Mouse (Mus musculus): ENCODE results near the gene Slc28a1.

Gene Slc28a1

DNA sequence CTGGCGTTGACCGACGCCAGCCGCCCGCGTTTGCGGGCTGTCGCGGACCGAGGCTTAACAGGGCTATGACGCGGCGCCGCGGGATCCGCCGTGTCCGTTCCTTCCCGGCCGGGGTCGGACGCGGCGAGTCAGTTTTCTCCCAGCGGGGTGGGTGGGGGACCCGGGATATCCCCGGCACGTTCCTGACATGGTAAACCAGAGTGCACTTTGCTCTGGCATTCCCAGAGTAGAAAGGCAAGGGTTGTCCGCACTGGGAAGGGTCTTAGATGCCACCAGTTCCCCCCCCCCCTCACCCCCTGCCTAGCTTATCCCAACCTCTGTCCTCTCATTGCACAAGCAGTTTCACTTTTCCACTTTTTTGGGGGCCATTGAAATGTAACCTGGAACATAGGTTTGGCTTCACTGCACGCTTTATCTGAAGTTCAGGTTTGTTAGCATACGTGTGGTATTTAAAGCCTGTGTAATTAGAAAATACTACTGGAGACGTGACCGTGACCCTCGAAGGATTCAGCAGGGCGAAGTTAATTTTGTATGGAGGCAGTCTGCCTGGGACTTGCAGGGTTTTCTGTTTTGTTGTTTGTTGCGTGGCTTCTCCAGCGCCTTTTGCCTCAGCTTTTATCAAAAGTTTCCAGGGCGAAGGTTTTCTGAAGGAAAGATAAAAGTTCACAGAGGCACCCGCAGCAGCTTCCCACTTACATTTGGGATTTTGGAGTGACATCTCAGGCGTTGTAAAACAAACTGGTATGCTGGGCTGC is 99.7 kb downstream of the Slc28a1 start:
- DNase-seq = no peak

DNA sequence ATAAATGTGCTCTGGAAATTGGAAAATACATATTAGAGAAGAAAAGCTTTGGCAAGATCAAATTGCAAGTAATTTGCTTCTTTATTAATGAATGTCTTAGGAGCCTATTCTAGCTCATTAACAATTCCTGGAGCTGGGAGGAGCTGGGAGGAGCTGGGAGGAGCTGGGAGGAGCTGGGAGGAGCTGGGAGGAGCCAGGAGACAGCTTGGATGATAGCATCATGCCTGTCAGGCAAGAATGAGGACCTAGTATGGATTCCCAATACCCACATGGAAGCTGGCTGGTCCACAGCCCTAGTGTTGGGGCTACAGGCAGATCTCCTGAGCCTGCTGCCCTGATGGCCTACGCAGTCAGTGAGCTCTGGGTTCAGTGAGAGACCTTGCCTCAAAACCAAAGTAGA is 101.4 kb downstream of the Slc28a1 start:
- DNase-seq = no peak

DNA sequence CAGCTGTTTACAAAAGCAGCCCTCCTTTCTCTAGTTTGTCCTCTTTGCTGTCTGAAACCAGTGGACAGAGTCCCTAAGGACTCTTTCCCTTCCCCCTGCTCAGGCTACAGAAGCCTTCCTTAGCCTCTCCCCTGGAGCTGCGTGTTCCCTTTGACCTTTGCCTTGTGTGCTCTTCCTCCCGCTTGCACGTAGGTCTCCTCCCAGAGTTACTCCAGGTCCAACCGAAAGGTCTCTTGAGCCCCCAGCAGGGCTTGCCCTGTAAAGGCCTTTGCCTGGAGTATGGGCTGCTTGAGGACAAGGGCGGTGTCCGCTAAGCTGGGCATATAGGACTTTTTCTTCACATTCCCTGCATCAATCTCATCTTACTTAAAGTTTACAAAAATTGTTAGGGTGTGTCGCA is 104.7 kb downstream of the Slc28a1 start:
- no peak for DNase-seq

All from thymus, postnatal 14 days (tissue).